Mouse (Mus musculus) embryo, embryonic 10 days (tissue): ENCODE data around the gene Mtmr10.

Experiments used
- DNase-seq: peaks from one replicate; pipeline ENCODE4 v3.0.0-alpha.2; 2015; ENCODE audit warnings: low spot score

Mtmr10 gene

DNA sequence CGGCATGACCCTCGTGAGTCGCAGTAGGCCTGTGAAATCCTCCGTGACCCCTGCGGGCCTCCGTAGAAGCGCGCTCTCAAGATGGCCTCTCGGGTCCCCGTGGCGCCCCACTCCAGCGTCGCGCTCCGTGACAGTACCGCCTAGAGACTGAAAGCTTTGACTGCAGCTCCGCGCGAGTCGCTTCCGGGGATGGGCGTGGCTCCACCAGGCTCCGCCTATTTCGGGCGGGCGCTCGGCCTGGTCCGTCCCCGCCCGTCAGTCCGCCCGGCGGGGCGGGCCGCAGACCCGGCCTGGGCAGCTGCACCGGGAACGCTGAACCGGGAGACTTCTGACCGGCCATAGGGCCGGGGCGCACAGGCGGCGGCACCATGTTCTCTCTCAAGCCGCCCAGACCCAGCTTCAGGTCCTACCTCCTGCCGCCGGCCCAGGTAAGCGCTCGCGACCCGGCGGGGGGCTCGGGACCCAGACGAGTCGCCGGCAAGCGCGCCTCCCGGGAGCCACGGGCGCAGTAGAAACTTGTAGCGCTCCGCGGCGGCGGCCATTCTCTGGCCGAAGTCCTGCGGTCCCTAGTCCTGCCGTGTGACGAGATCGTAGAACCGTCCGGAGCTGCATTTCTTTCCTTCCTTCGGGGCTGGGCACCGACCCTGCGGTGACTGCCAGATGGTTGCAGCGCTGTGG lies at the start of gene Mtmr10:
TSS of gene Mtmr10 (plus strand) at position 240 of the 678 bp plus-strand sequence.
- peak; percentile 98 for DNase-seq

DNA sequence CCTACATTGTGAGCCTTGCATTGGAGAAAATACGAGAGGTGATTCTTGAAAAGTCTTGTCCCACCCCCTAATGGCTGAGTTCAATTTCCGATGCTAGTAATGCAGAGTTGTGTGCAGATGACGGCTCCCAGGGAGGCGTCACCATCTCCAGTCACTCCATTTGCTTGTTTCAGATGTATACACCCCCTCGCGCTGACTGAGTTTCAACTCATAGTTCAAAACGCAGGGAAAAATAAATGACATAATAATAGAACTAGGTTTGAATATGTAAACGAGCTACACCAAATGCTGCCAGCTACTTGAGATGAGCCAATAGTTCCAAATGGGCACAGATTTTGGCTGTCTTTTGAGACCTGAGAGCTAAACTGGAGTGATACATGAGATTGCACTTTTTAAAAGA lies 49.7 kb upstream of the Mtmr10 start:
- no peak for DNase-seq

DNA sequence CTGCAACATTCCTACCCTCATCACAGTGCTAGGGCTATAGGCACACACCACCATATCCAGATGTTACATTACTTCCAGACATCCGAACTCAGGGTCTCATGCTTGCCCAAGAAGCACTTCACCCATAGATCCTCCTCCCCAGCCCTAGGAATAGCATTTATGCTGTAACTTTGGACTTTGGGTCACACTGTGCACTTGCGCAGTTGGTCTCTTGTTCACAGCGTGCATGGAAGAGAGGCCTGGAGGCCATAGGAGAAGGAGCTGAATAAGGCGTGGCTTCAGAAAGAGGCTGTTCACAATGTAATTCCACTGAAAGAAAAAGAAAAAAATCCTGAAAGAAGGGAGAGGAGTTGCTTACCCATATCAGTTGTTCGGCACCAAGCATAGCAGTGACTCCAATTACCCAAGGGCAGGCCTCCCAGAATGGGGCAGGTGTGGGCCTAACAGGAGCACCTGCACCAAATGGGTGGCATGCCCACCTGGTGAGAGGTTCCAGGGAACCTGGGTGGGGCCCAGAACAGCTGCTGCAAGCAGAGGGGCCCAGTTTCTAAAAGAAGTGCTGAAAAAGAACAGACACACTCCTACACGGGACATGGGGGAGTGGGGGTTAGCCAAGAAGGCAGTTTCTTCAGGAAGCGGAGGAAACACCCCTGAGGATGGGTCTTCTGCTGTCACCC lies 48.9 kb upstream of the Mtmr10 start:
- no peak for DNase-seq

DNA sequence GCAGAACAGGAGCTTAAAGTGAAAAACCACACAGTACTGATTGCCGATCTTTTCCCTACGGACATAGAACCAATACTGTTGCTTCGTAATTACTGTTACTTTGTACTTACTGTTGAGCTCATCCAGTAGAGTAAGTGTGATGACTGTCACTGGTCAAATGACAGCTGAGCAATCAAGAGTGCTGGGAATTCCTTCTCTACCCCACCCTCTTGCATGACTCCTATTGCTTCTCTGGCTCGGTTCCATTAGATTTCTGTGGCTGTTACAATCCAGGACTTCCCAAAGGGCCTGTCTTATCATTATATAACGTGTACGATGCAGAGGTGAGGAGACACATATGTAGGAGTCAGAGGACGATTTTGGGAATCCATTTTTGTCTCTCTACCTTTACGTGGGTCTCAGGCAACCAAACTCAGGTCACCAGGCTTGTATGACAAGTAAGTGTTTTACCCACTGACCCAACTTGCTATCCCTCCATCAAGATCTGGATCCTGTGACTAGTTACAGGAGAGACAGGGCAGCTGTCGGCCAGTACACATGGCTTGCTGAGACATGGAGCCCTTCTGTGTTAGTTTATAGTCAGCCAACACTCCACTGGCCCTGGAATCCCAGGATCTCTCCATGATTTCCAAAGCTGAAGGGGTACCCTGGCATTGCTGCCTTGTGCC lies 48.2 kb upstream of the Mtmr10 start:
- DNase-seq = no peak

DNA sequence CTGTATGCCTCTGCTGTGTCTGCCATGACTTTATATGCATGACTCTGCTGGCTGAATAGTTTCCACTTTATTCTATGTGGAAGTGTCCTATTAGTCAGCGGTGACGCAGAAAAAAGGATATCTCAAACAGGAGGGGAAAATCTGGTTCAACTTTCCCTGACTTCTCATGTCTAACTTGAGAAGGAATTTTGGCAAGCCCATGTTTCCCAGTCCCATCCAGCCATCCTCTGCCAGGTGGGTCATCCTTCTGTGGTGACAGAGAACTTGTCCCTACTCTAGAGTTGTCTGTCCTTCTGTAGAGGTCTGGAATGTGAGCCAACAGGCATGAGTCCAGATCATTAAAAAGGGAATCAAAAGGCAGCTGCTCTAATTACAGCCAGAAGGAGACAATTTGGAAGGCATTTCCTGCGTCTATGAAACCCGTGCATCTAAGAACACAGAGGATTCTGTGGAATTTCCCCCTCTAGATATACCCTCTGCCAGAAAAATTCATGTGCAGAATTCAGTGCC lies 47.6 kb upstream of the Mtmr10 start:
- DNase-seq = no peak

DNA sequence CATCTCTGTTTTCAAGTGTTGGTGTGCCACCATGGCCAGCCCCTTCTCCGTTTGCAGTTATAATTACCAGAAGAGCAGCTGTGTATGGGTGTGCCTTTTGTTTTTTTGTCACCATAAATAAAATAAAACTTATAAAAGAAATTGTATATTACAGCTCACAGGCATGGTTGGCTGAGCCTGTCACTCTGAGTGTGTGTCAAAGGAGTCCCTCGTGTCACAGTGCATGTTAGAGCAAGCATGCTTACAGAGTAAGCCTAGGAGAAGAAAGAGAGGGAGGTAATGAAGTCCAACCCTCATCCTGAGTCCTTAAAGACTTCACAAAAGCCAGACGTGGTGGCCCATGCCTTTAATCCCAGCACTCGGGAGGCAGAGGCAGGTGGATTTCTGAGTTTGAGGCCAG lies 45.0 kb upstream of the Mtmr10 start:
- no peak for DNase-seq

DNA sequence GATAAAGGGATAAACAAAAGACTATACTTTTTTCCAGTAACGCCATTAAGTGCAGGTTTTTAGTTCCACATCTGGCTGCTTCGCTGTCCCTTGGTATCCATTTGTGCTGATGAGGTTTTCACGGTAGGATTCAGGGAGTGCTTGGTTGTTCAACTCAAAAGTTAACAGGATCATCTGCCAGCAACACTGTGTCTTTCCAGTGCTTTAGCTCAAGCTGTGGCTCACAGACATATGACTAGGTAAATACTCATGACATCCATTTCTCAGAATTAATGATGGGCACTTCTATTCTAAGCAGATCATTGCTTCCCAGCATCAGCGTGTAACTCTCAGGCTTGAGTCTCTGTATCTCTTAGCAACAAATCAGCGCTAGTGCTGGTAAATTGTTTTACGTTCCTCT lies 43.1 kb upstream of the Mtmr10 start:
- DNase-seq = no peak

DNA sequence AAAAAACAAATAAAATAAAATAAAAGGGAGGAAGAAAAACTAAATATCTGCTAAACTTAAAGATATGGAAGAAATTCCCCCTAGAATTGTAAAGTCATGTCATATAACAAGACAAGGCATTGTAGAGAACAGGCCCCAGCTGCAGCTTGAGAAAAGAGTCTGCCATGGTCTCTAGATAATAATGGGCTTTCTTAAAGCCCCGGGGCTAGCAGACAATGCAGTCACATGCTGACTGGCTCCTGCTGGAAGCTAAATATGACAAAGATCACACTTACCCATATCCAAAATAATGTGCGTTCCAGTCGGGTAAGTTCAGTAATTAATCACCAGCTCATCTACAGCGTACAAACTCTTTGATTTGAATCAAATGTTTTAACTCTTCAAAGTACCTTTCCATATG lies 40.7 kb upstream of the Mtmr10 start:
- DNase-seq = no peak

DNA sequence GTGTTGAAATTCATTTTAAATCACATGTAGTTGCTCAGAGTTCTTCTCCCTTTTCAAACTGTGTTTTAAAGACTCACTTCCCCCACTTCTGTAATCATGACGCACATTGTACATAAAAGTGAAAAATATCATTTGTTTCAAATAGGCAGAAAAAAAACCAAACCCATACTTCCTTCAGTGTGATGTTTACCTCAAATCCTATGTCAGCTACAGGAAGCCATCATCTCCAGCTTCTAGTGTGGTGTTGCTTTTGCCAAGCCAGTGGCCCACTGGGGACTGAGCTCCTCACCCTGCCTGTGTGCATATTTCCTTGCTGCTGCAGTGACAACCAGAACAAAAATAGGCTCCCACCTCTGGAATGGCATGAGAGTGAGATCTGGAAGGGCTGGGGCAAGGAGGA lies 39.1 kb upstream of the Mtmr10 start:
- no peak for DNase-seq

DNA sequence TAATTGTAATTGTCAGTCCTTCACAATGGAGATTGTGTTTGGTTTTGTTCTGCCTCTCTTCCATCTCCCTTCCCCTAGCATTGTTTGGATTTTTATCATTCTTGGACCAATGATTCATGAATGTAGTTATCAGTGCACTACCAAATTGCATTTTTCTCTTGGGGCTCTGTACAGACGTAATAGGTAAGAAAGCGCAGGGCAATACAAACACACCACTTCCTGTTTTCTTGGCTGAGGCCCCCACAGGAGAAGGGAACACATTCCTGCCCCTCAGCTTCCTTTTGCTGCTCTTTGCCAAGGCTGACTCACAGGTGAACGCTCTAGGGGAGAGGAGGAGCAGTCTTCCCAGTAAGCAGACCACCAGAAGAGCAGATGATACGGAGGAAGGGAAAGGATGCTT lies 37.7 kb upstream of the Mtmr10 start:
- no peak for DNase-seq

DNA sequence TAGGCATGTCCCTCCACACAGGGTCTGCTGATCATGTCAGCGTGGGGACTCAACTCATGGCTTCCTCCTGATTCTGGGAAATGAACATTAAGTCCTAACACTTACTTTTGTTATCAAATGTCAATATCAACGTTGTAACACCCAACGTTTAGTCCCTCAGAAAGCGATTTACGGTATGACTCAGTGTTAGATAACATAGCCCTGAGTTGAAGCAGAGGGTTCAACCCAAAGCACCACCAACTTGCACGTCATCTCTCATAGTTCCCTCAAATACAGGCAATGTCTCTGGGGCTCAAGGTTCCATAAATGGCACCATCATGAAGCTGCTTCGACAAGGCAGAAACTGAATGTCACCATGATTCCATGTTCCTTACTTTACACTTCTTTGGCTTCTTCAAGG lies 37.0 kb upstream of the Mtmr10 start:
- no peak for DNase-seq

DNA sequence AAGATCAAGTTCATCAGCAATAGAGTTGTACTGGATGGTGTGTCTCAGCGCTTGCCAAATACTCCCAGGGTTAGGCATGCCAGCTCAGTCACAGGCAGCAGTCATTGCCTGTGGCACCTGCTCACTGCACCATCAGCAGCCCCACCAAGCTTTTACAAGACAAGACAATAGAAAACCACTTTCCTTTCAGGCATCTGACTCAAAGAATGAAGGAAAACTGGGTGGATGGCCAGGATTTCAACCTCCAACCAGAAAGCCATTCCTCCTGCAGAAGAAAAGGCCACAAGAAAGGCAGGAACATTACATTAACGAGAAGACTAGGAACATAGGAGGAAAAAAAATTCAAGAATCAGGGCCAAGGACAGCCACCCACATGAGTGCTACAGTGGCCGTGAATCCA lies 33.7 kb upstream of the Mtmr10 start:
- DNase-seq = no peak

DNA sequence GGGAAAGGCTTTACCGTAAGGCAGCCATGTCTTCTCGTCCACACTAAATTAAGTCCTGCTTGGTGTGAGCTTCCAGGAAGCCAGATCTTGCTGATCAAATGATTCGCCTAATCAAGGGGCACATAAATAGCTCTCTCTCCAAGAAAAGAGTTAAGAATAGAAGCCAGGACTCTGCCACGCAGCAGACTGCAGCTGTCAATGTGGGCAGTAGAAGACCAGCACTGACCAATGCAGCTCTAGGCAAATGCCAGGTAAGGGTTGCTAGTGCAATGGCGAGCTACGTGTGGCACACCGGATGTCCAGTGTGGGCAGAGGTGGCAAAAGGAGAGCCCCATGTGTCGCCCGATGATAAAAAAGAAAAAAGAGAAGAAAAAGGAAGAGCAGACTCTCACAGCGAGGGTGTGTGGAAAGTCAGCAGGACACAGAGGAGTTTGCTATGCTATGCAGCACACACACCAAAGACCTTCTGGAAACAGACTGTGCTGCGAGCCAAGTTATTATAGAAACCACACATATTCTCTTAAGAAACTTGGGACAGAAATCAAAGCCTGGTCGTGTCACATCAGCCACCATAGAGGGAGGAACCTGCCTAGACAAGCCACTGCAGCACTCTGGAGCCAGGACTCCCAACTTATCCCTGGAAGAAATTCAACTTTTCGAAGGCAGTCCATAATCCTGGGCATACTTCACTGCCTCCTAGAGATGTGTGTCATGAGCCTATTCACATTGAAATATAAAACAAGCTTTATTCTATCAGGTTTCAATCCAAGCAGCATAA lies 21.8 kb upstream of the Mtmr10 start:
- DNase-seq = no peak

DNA sequence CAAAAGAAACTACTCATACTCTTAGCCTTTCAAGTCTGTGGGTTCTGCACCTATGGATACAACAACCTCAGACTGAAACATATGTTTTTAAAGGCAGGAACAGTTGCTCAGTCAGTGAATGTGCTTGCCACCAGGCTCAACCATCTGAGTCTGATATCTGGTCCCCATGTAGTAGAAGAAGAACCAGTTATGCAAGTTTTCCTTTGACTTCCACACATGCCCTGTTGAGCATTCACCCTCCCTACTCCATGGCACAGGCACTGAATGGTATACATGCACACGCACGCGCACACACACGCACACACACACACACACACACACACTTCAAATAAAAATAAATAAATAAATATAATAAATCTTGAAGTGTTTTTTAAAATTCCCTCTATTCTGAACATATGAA lies 20.9 kb upstream of the Mtmr10 start:
- DNase-seq = no peak

DNA sequence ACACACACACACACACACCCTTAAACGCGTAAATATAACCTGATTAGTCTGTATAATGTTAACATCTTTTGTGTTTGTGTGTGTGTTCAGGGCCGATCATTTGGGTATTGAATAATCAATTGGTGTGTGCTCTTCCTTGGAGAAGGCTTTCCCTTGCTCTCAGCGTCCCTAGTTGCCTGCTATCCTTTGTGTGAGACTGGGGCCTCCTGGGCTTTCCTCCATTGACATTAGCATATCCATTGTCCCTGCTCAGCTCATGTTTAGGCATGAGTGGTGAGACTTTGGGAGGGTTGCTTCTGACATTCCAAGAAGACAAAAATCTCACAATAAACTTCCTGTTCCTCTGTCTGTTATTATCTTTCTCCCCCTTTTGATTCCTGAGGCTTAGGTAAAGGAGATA lies 15.5 kb upstream of the Mtmr10 start:
- DNase-seq = peak; percentile 67

DNA sequence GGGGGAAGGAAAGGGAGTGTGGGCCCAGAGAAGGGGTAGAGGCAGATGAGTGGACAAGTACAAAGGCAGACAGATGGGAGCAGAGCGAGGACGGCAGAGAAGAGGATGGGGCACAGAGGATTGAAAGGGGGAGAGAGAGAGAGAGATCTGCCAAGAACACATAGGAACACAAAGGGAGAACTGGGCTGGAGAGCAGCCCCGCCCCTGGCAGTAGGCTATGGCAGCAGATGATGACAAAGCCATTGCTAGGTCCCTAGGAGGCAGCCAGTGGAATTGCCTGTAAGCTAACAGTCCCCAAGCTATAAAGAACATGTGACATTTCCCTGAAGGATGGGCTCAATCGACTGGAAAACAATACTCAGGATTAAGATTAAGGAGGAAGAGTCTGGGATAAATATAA lies 11.9 kb upstream of the Mtmr10 start:
- no peak for DNase-seq

DNA sequence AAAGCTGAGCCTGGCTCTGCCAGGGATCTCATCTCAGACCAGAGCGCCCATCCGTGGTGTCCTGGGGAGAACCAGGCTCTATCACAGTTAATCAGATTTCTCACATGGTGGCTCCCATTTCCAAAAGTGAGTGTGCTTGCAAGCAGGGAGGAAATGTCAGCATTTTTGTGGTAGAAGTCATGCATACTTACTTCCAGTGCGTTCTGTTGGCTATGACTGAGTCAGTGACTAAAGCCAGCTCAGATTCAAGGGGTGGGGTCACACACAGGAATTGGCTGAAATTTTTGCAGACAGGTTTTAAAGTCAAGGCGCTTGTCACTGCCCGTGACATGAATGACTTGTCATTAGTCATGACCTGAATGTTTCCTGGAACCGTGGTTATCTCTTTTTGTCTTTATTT lies 10.5 kb upstream of the Mtmr10 start:
- DNase-seq = peak; percentile 3

DNA sequence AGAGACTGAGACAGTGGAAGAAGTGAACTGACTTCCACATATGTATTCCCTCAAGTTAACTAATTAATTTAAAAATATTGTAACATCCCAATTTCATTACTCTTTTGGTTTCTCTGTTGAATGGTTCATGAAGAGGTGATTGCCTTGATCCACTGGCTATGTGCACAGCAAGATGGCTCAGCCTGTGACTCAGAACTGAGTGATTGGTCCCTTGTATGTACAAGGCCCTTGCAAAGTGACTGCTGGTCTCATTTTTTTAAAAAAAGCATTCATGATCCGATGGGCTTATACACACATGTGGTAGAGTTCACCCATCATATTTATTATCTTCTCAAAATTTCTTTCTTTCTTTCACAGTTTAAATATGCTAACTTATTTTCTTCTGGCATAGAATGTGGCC lies 8.9 kb upstream of the Mtmr10 start:
- DNase-seq = peak; percentile 1

DNA sequence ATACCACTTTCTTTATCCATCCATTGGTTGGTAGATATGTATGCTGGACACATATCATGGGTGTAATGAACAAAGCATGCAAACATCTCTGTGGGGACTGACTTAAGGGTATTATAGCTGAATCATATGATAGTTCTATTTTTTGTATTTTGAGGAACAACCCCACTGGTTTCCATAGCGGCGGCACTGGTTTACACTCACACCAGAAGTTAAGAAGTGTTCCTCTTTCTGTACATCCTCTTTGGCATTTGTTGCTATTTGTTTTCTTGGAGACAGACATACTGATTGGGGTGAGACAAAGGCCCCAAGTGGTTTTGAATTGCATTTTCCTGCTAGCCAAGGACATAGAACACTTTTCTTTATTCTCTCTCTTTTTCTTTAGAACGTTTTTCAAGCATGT lies 7.9 kb upstream of the Mtmr10 start:
- DNase-seq = no peak

DNA sequence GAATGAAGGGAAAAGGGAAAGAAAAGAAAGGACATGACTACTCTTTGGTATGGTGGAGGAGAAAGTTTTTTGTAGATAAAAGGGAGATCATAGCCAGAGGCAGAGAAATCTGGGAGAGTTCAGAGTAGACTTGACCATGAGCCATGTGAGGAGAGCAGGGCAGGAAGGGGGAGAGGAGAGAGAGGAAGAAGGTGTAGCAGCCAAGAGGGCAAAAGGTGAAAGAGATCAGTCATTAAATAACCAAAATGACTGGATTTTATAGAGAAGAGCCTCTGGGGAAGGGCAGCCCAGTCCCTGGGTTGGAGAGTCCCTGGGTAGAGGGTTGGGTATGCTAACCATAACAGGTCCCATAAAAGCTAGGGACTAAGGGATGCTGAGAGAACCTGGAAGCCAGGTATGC lies 887 bp upstream of the Mtmr10 start:
- no peak for DNase-seq

DNA sequence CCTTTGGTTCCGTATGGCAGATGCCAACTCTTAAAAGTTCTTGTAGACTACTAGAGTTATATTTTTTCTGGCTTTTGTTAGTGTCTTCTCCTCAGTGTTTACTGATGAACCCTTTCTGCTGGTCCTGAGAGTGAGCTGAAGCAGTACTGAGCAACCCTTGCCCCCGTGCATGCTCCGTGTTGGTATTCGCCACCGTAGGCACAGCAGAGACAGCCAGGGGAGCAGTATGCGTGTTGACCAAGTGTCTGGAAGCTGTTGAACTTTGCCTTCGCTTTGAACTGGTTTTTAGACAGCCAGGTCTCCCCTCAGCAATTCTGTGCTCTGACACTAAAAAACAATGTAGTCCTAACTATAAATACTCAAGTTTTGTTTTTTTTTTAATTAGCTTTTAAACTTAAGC lies 2.0 kb downstream of the Mtmr10 start:
- no peak for DNase-seq

DNA sequence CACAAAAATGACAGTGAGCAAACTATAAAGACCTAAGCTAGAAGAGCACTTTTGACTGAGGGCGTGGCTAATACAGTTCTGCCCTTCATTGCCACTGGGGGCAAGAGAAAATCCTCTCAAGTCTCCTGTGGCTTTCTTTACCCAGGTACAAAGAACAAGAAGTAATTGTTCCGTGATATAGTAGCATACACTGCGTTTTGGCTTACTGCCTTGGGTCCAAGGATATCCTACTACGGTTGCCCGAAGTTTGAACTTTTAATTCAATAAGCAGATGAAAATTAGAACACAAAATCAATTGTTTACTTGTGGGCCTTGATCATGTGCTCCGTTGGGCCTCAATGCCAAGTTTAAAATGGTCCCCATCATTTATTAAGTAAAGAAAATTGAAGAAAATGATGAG lies 3.0 kb downstream of the Mtmr10 start:
- no peak for DNase-seq

DNA sequence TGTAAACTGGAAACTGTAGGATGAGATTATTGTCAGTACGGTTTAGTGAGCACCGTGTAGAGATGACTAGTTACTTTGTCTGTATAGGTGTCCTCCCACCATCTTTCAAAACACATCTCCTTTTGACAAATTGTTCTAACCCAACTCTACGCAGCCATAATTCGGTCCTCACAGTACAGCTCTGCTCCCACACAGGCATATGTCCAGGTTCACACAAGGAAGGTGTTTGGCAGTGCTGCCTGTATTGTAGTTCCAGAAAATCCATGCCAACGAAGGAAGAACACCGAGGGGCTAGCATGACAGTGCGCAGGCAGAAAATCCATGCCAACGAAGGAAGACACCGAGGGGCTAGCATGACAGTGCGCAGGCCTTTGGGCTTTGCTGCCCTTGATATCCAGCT lies 4.3 kb downstream of the Mtmr10 start:
- DNase-seq = no peak
